Mouse (Mus musculus) brain, adult 2 months (tissue): ENCODE data around the gene Zbtb16.
A peak's percentile ranks its signal among the peaks of the same experiment; 100 is the strongest.

Experiments
- DNase-seq: peaks from one replicate; pipeline ENCODE4 v3.0.0; 2011; ENCODE audit warnings: low read depth, low spot score

Gene Zbtb16

DNA sequence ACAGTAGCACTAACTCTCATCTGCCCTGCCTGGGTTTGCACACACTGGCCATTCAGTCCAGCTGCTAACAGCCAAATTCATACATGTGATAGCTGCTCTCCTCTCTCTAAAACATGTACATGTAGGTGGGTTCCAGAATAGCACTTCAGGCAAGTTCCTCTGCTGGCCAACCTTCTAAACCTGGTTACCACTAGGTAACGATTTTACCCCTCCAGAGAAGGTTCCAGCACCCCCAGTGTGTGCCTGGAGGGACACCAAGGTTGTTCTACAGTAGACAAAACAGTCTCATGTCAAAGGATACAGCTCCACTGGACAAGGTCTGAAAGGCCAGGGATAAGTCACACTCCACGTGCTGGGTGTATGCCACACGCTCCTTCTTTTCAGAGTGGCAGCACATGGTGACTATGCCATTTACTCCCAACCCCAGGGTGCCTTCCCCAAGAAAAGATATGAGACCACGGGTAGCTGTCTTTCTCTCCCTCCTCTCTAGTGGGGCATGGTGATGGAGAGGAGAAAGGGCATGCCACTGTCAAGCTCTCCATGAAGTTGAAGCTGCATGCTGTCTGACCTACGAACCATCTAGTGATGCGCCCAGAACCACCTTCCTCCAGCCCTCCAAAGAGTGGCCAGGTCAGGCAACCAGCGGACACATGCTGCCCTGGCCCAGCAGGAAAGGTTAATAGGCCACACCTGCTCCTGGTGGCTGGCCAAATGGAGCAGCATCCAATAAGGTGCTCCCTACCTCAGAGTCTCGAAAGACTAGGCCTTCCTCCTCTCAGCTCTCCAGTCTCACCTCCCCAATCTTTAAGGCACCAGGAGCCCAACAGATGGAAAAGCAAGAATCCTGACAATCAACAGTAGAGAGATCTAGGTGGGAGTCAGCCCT lies 104.1 kb downstream of the Zbtb16 start:
- no peak for DNase-seq

GRCm38 (mm10) chr9:48730446-48730979 lies 105.5 kb downstream of the Zbtb16 start:
- no peak for DNase-seq

DNA sequence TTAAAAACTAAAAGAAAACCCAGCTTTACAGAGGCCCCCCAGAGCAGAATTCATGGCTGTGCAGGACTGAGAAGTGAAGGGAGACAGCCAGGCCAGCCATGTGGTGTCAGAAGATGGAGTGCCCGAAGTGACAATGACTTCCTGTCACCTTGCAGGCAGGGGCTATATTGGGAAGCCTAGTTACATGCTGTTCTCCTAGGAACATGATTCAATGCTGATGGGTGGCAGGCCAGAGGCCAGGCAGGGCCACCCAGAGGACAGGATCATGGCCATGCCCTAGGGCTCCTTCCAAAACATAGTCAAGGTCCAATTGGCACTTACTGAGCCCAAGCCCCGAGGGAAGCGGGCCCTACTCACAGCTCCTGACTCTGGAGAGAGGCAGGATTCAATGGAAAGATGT lies 106.6 kb downstream of the Zbtb16 start:
- no peak for DNase-seq

- no peak for DNase-seq
Observed at GRCm38 (mm10) chr9:48728731-48729123, 107.3 kb downstream of the Zbtb16 start.

GRCm38 (mm10) chr9:48728083-48728730 lies 107.8 kb downstream of the Zbtb16 start:
- DNase-seq = no peak

GRCm38 (mm10) chr9:48726341-48726740 lies 109.7 kb downstream of the Zbtb16 start:
- DNase-seq = no peak

GRCm38 (mm10) chr9:48725918-48726317 lies 110.1 kb downstream of the Zbtb16 start:
- no peak for DNase-seq

- no peak for DNase-seq
Observed at GRCm38 (mm10) chr9:48725161-48725560, 110.9 kb downstream of the Zbtb16 start.

GRCm38 (mm10) chr9:48724733-48725132 lies 111.3 kb downstream of the Zbtb16 start:
- no peak for DNase-seq

DNA sequence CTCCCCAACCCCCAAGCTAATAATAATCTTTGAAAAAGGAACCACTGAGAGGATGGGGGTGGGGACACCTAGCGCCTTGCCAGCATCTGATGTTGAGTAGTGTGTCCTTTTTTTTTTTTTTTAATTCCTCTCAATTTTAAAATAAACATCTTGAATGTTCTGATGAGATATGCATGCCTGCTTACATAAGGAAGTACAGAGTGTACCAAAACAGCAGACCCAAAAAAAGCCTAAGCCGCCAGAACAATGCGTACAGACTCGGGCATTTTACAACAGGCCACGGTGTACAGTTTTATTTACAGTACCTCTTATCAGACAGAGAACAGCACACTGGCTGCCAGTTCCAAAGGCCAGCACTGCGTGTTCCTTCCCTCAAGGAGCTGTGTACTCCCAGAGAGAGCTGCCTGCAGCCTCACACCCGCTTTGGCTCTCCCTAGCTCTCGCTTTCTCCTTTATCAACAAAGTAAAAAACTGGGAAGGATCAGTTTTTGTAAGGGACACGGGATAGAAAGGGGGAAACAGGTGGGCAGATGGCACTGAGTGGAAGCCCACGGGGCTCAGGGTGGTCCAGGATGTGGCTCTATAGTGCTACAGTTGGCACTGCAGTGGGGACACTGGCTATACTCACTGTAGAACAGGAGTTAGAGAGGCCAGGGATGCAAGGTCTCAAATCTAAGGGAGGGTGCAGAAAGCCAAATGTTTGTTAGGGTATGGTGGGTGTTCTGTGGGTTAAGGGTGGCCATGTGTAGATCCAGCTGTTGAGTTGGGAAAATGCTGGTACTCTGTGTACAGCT lies 112.3 kb downstream of the Zbtb16 start:
- peak; percentile 91 for DNase-seq

DNA sequence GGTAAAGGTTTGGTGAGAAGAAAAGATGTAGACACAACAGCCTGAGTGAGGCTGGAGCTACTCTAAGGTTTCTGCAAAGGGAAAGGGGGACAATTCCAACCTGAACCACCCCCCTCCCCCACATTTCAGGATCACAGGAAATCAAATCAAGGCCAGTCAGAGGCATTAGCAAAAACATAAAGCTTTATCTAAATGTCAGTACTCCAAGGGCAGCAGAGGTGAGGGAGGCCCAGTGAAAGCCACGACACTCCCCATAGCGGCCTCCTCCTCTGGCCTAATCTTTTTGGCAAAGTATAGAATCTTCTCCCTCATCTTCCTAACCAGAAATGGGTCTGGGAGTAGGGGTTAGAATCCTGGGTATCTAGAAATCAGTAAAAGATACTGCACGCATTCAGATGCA lies 113.0 kb downstream of the Zbtb16 start:
- DNase-seq = no peak

GRCm38 (mm10) chr9:48722261-48722920 lies 113.6 kb downstream of the Zbtb16 start:
- DNase-seq = no peak

DNA sequence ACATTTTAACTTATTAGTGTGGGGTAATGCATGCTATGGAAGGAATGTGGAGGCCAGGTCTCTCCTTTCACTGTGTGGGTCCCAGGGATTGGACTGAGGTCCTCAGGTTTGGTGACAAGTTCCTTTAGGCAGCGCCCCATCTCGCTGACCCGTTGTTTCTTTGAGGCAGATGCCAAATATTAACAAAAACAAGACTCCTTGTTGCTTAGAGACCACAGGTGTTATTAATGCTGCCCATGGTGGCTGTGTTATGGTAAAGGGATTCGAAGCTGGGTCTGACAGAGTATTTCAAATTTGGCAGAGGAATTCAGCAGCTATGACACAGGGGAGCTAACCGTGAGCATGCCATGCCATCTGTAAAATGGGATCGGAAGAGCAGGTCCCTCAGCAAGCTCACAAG lies 114.4 kb downstream of the Zbtb16 start:
- no peak for DNase-seq

GRCm38 (mm10) chr9:48721172-48721571 lies 114.8 kb downstream of the Zbtb16 start:
- DNase-seq = no peak

GRCm38 (mm10) chr9:48720251-48720963 lies 115.6 kb downstream of the Zbtb16 start:
- DNase-seq = no peak

DNA sequence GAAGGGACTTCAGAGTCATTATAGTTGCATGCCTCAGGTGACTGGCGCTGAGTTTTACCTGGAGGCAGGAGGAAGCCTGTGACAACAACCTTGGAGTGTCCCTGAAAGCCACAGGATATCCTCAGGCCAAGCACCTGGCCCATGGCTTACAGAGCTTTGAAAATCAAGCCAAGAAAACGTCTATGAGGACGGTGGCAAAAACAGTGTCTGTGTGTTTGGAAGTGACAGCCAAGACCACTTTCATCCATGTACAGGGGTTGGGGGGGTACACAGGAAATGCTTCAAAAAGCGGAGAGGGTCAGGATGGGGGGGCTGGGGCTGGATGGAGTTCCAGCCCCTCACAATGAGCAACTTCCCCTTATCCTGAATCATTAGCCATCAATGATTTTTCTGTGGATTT lies 116.4 kb downstream of the Zbtb16 start:
- no peak for DNase-seq

DNA sequence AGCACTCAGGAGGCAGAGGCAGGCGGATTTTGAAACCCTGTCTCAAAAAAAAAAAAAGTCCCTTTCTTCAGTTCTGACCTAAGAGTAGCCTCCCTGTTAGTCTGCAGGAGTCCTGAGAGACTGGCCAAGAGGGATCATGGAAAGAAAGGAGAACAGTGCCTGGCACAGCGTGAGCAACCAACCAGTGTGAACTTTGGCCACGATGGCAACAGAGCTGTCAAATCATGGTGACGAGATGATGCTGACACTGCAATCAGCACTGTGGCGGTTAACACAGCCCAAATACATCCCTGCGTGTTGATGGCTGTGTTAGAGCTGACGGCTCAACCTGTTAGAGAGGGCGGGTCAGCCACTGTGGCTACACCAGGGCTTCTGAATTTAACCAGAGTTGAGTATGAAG lies 119.5 kb downstream of the Zbtb16 start:
- no peak for DNase-seq

DNA sequence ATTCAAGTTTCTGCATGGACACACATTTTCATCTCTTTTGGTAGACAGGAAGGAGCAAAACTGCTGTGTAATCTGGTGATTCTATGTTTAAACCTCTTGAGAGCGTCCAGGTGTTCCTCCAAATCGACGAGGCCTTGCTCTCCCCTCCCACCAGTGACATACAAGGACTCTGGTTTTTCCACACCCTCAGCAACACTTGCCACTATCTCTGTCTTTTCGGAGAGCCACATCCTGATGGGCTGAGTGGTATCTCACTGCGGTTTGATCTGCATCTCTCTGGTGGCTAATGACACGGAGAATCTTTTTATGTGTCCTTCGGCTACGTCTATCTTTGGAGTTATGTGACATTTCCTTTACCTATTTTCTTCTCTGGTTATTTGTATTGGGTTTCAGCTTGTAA lies 121.0 kb downstream of the Zbtb16 start:
- DNase-seq = no peak

DNA sequence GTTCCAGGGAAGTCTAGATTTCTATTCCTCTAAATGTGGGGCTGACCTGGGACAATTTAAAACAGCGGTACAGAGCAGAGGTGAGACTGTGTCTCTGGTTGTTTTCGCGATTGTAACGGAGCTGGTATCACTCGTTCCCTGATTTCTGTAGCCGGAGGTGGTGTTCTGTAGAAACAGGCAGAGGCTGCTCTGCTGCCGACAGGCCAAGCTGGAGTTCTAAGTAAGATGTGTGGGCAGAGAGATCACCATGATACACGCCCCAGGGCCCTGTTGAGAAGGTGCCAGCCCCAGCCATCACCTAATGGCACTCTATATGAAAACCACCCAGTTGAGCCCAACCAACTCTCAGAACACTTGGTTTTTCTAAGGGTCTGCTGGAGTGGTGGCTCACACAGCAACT lies 122.2 kb downstream of the Zbtb16 start:
- no peak for DNase-seq

DNA sequence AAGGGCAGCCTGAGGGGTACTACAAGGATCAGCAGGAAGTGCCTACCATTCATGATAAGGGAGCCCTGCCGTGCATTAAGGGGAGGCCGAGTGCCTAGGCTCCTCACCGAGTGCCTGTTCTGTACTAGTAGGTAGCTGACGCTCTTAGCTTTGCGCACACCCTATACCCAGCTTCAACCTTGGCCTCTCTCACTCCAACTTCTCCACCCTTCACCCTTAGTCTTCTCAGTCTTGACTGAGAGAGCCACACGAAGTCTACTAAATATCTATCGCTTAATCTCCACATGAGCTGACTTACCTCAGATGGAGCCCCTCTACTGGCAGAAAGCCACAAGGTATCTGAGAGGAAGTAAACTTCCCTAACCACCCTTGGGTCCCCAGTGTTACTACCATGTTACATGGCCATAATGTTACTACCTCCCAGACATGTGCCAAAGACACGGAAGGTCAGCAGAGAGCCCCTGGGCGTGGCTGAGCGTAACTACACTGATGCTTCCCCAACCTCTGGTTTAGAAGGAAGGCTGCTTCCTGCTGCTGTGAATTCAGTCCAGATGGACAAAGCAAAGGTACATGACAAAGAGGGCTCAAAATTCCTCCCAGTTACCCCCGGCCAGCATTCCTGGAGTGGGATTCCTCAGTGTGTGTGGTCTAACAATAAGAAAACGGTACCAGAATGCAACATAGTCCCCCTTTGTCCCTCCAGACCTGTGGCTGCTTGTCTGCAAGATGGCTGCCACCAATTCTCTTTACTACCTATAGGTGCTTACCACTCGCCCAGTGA lies 122.8 kb downstream of the Zbtb16 start:
- no peak for DNase-seq
